Mouse (Mus musculus) lung, embryonic 15.5 days (tissue): ENCODE results near the gene 2200002D01Rik. TPM values are rescaled to one million over a fixed set of nuclear protein-coding genes. Genes with fewer than 3 reads are reported as not detected.

ENCODE experiments used
- ATAC-seq: fragments of 200-750 bp; cut with Nextera tagmentation; 2 replicates; pipeline ENCODE4 v1.8.0; 2017; ENCODE audit warnings: moderate number of reproducible peaks, borderline replicate concordance; ENCODE audit not compliant: low FRiP score, low TSS enrichment; ENCODE audit errors: extremely low read depth
- H3K27ac ChIP-seq: fragments of 300-500 bp; sonication (generic); 2 replicates; pipeline ENCODE4 v1.5.1; 2015; ENCODE audit warnings: moderate library complexity, mild to moderate bottlenecking, inconsistent platforms
- H3K27me3 ChIP-seq: fragments of 300-500 bp; sonication (generic); 2 replicates; pipeline ENCODE4 v1.6.1; 2015; ENCODE audit warnings: inconsistent platforms
- H3K36me3 ChIP-seq: fragments of 300-500 bp; sonication (generic); 2 replicates; pipeline ENCODE4 v1.6.1; 2015; ENCODE audit warnings: inconsistent platforms
- H3K4me1 ChIP-seq: fragments of 300-500 bp; sonication (generic); 2 replicates; pipeline ENCODE4 v1.6.1; 2015; ENCODE audit warnings: inconsistent platforms
- H3K4me2 ChIP-seq: fragments of 300-500 bp; sonication (generic); 2 replicates; pipeline ENCODE4 v1.6.1; 2015; ENCODE audit warnings: inconsistent platforms, mild to moderate bottlenecking, moderate library complexity
- H3K4me3 ChIP-seq: fragments of 300-500 bp; sonication (generic); 2 replicates; pipeline ENCODE4 v1.5.1; 2015; ENCODE audit warnings: mild to moderate bottlenecking, inconsistent platforms
- H3K9ac ChIP-seq: fragments of 300-500 bp; sonication (generic); 2 replicates; pipeline ENCODE4 v1.6.1; 2015; ENCODE audit warnings: inconsistent platforms
- H3K9me3 ChIP-seq: fragments of 300-500 bp; sonication (generic); 2 replicates; pipeline ENCODE4 v1.6.1; 2016; ENCODE audit warnings: inconsistent platforms
- WGBS: fragments of 180-500 bp; shearing (Covaris S2); methylation state at CpG from one replicate; pipeline ENCODE4 v1.1.7; 2015; 5-methylcytosine and 5-hydroxymethylcytosine counted together
- polyA plus RNA-seq: library from polyadenylated mRNA; unstranded; fragments of >200 nt; fragmentation: Nextera tagmentation; extraction: Ambion mirVana; gene quantifications from 2 replicates; pipeline ENCODE4 v1.2.1, GENCODE M21; 2015

2200002D01Rik gene
- polyA plus RNA-seq, 1 experiment from 2014 or later: 13.1 TPM

DNA sequence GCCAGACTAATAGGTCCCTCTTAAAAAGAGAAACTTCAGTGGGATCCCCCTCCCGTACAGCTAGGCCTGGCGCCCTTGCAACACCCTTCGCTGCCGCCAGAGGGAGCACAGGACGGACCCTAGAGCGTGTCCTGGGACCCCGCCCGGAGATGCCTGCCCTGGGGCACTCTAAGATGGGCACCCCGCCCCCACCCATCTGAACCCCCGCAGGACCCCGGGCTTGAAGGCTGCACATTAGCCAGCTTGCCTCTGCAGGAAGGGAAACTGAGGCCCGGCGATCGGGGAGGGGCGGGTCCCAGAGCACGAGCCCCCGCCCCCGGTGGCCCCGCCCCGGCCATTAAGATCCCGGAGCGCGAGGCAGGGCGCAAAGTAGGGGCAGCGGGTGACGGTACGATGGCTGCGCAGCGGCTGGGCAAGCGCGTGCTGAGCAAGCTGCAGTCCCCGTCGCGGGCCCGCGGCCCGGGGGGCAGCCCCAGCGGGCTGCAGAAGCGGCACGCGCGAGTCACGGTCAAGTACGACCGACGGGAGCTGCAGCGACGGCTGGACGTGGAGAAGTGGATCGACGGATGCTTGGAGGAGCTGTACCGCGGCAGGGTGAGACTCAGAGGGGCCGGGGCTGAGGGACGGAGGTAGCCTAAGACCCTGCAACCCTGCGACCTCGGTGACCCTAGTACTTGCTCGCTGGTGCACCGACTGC lies 40.8 kb upstream of the 2200002D01Rik start, which contains the start of gene Ppp1r14a:
Gene Ppp1r14a, plus strand, starts transcription at position 367 of the 697 bp plus-strand sequence.
- ATAC-seq: peak; percentile 21

DNA sequence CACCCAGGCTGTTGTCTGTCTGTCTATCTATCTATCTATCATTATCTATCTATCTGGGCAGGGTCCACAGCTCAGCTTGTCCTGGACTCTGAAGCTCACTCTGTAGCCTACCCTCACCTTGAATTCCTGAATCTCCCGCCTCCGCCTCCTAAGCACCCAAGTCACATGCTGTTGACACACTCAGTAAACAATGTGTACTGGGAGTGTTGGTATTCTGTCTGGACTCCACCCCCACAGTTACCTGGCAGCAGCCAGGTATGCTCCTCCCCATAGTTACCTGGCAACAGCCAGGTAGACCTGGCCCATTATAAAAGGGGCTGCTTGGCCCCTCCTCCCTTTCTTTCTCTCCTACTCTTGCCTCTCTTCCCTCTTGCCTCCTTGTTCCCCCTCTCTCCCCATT lies 39.8 kb upstream of the 2200002D01Rik start:
- ATAC-seq: no peak
- Histone ChIP-seq H3K4me2 (no peak overlapping the region), H3K27me3 (no peaks in the 10 kb centered on the region), H3K36me3 (no peaks in the 10 kb centered on the region), H3K27ac (no peak overlapping the region), H3K4me3 (no peak overlapping the region), H3K4me1 (peaks cover 30% of the 10 kb centered on the region), H3K9me3 (no peaks in the 10 kb centered on the region), H3K9ac (no peak overlapping the region)
- WGBS: 44% methylated on average over 2 of the region's 2 CpGs

More for the DNA sequence above, 40.8 kb upstream of the 2200002D01Rik start, which contains the start of gene Ppp1r14a:
- peak within 1 kb of the TSS; percentile 56 for H3K4me3 ChIP-seq
- H3K27ac ChIP-seq: peak within 1 kb of the TSS; percentile 95
- no peaks in the 10 kb centered on the region for H3K36me3 ChIP-seq
- peak within 1 kb of the TSS; percentile 64 for H3K9ac ChIP-seq
- no peaks in the 10 kb centered on the region for H3K27me3 ChIP-seq
- H3K9me3 ChIP-seq: no peaks in the 10 kb centered on the region
- H3K4me2 ChIP-seq: peak within 1 kb of the TSS; percentile 86
- under 1% methylated on average over 59 of the region's 59 CpGs for WGBS
- H3K4me1 ChIP-seq: peaks cover 38% of the 10 kb centered on the region

DNA sequence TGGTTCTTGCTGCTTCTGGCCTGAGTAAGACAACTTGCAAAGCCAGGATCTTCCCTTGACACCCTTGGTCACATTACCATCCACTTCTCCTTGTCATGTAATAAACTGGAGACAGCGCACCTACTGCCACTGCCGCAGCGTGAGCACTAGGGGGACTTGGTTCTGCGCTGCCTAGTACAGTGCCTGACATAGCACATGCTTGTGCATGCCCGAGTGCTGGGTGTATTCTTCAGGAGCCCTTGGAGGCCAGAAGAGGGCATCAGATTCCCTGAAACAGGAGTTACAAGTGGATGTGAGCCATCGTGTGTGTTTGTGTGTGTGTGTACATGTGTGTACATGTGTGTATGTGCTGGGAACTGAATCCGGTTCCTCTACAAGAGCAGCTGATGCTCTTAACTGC lies 39.2 kb upstream of the 2200002D01Rik start:
- Histone ChIP-seq H3K36me3 (no peaks in the 10 kb centered on the region), H3K4me3 (no peak overlapping the region), H3K4me2 (no peak overlapping the region), H3K9ac (no peak overlapping the region), H3K27ac (no peak overlapping the region), H3K9me3 (no peaks in the 10 kb centered on the region), H3K4me1 (peaks cover 27% of the 10 kb centered on the region), H3K27me3 (peaks cover 4% of the 10 kb centered on the region)
- WGBS: 80% methylated on average over 7 of the region's 7 CpGs
- ATAC-seq: no peak

DNA sequence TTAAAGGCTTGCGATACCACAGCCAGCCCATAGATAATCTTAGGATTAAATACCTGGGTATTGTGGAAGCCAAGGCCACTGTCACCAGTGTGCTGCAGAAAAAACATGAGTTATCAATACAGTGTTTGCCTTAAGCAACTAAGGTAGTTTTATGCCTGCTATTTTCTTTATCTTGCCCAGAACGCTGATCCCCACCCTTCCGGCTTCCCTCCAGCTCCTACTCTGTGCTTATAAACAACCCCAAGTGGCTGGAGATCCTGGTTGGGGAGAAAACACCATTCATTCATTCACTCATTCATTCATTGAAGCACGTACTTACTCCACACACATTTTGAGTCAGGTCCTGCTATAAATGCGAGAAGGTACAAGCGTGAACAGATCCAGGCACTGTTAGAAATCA lies 36.3 kb upstream of the 2200002D01Rik start:
- no peaks in the 10 kb centered on the region for H3K9me3 ChIP-seq
- no peak overlapping the region for H3K27ac ChIP-seq
- no peak overlapping the region for H3K4me3 ChIP-seq
- H3K27me3 ChIP-seq: peaks cover 27% of the 10 kb centered on the region
- no peak for ATAC-seq
- no peak overlapping the region for H3K4me2 ChIP-seq
- H3K36me3 ChIP-seq: no peaks in the 10 kb centered on the region
- H3K9ac ChIP-seq: no peak overlapping the region
- H3K4me1 ChIP-seq: peaks cover 21% of the 10 kb centered on the region
- WGBS: 88% methylated on average over 6 of the region's 6 CpGs

DNA sequence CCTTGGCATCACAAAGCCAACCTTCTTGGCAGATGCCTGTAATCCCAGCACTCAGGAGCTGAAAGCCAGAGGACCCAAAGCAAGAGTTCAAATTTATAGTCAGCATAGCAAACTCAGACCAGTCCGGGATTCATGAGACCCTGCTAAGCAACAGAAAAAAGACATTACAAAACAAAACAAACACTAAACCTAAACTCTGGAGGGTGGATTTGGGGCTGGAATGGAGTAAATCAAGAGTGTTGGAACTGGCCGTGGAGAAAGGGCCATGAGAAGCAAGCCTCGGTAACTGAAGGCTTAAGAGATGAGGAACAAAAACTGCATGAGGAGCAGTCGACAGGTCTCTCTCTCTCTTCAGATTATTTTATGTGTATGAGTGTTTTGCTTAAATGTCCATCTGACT lies 35.6 kb upstream of the 2200002D01Rik start:
- Histone ChIP-seq H3K9ac (no peak overlapping the region), H3K27me3 (peaks cover 27% of the 10 kb centered on the region), H3K36me3 (no peaks in the 10 kb centered on the region), H3K9me3 (no peaks in the 10 kb centered on the region), H3K4me3 (no peak overlapping the region), H3K27ac (no peak overlapping the region), H3K4me2 (no peak overlapping the region), H3K4me1 (peaks cover 21% of the 10 kb centered on the region)
- no peak for ATAC-seq
- WGBS: 70% methylated on average over 4 of the region's 4 CpGs

DNA sequence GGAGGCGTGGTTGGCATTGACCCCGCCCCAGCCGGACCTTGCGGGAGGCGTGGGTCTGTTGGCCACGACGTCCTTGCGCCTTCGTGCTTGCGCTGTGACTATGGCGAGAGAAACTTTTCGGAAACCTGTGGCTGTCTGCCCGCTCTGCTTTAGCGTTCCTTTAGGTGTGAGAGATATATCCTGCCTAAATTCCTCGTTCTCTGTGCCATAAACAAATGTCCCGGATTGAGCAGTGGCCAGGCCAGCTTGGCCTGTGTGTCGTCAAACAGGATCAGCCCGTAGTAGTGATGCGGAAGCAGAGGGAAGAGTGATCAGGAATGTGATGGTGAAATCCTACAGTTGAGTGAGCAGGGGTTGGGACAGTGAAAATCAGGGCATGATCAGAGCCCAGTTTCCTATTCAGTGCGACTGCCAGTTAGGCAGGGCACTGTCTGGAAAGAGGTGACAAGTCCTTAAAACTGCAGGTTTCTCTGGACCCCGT lies 33.8 kb upstream of the 2200002D01Rik start:
- H3K9ac ChIP-seq: peak overlapping the region; percentile 60
- H3K4me1 ChIP-seq: peaks cover 17% of the 10 kb centered on the region
- peak; percentile 48 for ATAC-seq
- peak overlapping the region; percentile 53 for H3K4me3 ChIP-seq
- peaks cover 27% of the 10 kb centered on the region for H3K27me3 ChIP-seq
- H3K4me2 ChIP-seq: peak overlapping the region; percentile 93
- WGBS: 5% methylated on average over 21 of the region's 21 CpGs
- H3K36me3 ChIP-seq: no peaks in the 10 kb centered on the region
- no peaks in the 10 kb centered on the region for H3K9me3 ChIP-seq
- peak overlapping the region; percentile 91; the same call in 1 of the 2 replicates for H3K27ac ChIP-seq

DNA sequence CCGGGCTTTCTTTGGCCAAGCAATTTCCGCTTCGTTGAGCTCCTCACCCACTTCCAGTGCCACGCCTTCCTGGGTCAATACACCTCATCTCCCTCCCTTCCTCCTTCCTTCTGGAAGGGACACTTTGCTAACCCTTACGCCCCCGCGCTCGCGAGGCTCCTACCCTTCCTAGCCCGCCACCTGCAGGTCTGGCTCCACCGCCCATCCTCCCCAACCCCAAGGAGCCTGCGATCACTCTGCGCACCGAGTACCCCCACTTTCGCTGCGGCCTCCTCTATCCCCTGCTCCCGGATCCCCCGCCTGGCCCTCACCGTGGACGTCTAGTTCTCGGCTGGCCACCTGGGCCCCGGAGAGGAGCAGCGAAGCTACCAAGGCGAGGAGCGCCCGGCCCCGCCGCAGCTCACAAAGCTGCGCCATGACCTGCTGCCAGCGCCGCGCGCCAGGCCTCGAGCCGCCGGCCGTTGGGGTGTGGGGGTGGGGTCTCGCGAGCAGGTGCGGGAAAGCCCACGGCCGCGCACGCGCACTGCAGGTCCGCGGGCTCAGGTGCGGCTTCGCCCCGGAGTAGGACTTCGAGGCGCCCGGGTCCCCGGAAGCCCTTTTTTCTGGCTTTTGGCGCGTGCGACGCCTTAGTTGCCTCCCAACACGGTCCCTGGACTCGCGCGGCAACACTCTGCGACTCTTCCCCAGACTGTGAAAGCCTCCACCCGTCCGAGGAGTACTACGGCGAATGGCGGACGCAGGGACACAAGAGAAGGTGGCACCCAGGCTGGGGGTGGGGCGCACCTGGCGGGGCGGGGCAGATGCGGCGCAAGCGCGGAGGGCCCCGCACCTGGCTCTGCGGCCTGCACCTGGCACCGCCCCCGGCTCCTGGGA lies 33.2 kb upstream of the 2200002D01Rik start, which contains the start of gene Spint2:
Gene Spint2, minus strand, starts transcription at position 712 of the 873 bp plus-strand sequence.
- H3K27me3 ChIP-seq: peaks cover 27% of the 10 kb centered on the region
- no peaks in the 10 kb centered on the region for H3K36me3 ChIP-seq
- H3K4me2 ChIP-seq: peak within 1 kb of the TSS; percentile 93
- H3K4me3 ChIP-seq: peak within 1 kb of the TSS; percentile 53
- peak within 1 kb of the TSS; percentile 91 for H3K27ac ChIP-seq
- WGBS: 1% methylated on average over 80 of the region's 80 CpGs
- H3K9ac ChIP-seq: peak within 1 kb of the TSS; percentile 60
- no peaks in the 10 kb centered on the region for H3K9me3 ChIP-seq
- H3K4me1 ChIP-seq: peaks cover 20% of the 10 kb centered on the region
- ATAC-seq: peak; percentile 87

DNA sequence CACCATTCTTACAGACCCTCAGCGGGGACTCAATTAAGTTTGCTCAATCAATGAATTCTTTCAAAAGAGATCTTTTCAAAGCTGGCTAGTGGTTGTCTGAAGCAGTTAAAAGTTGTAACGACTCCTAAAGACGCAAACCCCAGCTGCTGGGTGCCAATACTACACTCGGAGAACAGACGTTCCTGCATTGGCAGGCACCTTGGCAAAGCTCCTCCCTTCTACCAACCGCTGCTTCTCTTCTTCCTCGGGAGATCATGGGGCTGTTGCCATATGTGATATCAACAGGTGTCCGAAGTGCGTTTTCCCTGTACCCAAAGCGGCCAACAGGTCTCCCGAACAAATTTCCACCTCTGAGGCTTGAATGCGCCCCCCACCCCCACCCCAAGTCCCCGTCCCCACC lies 32.5 kb upstream of the 2200002D01Rik start:
- Histone ChIP-seq H3K4me3 (peak overlapping the region; percentile 53), H3K4me2 (peak overlapping the region; percentile 93), H3K27me3 (peaks cover 27% of the 10 kb centered on the region), H3K9me3 (no peaks in the 10 kb centered on the region), H3K36me3 (no peaks in the 10 kb centered on the region), H3K4me1 (peaks cover 20% of the 10 kb centered on the region), H3K9ac (peak overlapping the region; percentile 60), H3K27ac (0 out of 2 replicates have a peak overlapping the region, but pooled peaks have one; percentile 40)
- WGBS: 12% methylated on average over 13 of the region's 13 CpGs
- ATAC-seq: no peak

DNA sequence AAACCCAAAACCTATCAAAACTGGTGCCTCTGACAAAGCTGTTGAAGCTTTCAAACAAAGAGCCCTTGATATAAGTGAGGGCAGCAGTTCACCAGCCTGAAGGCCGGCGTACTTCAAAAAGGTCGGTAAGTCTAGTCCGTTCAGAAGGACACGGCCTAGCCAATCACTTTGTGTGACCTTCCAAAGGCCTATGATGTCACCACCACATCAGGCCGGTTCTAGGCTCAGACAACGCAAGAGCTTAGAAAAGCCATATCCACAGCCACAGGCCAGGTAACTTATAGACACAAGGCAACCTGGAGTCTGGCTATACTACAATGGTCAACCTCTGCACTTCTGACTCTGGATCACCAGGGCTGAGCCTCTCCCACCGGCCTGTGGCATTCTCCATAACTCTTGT lies 31.7 kb upstream of the 2200002D01Rik start:
- no peak overlapping the region for H3K27ac ChIP-seq
- 35% methylated on average over 8 of the region's 8 CpGs for WGBS
- no peak for ATAC-seq

DNA sequence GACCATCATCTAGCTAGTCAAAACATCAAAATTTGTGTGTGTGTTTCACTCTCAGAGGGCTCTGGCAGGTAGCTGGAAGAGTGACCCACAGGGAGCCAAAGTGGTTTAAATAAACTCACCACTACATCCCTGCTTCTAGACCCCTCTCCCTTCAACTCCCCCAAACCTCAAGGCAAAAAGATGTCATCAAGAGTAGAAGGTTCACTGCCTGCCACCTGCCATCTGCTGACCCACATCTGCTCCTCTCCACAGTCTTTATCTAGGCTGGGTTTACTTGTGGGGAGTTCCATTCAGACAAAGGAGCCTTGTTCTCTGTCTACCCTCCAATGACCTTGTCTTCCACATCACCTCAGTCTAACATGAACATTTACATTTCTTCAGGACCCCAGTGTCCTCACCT lies 31.0 kb upstream of the 2200002D01Rik start:
- Histone ChIP-seq H3K4me3 (no peak overlapping the region), H3K27ac (no peak overlapping the region), H3K9me3 (no peaks in the 10 kb centered on the region), H3K27me3 (peaks cover 27% of the 10 kb centered on the region), H3K9ac (no peak overlapping the region), H3K4me2 (peak overlapping the region; percentile 93), H3K36me3 (no peaks in the 10 kb centered on the region), H3K4me1 (peaks cover 20% of the 10 kb centered on the region)
- ATAC-seq: no peak

More for the DNA sequence above, 31.7 kb upstream of the 2200002D01Rik start:
- peaks cover 20% of the 10 kb centered on the region for H3K4me1 ChIP-seq
- no peaks in the 10 kb centered on the region for H3K36me3 ChIP-seq
- H3K4me2 ChIP-seq: peak overlapping the region; percentile 93
- peak overlapping the region; percentile 53 for H3K4me3 ChIP-seq
- H3K9me3 ChIP-seq: no peaks in the 10 kb centered on the region
- H3K9ac ChIP-seq: peak overlapping the region; percentile 20; the same call in 1 of the 2 replicates
- peaks cover 27% of the 10 kb centered on the region for H3K27me3 ChIP-seq

DNA sequence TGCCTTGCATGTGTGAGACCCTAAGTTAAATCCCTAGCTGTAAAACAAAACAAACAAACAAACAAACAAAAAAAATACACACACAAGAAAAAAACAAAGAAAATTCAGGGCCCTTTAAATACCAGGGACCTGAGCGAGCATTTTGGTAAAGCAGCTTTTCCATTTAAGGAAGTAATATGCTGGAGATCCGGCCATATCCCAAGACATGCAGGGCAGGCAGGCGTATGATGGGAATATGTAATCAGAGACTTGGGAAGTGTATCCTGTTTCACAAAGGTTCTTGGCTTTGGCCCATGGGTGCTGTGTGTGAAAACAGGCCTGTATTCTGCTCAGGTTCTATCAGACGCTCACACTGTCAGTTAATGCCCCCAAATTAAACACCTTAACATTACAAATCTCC lies 29.2 kb upstream of the 2200002D01Rik start:
- Histone ChIP-seq H3K27me3 (peaks cover 23% of the 10 kb centered on the region), H3K27ac (no peak overlapping the region), H3K4me2 (no peak overlapping the region), H3K36me3 (no peaks in the 10 kb centered on the region), H3K4me1 (peaks cover 22% of the 10 kb centered on the region), H3K9ac (no peak overlapping the region), H3K4me3 (no peak overlapping the region), H3K9me3 (no peaks in the 10 kb centered on the region)
- no peak for ATAC-seq
- 73% methylated on average over 4 of the region's 4 CpGs for WGBS
